Mouse (Mus musculus) T-helper 1 cell (primary cell): ENCODE results near the gene Olfr1006.
"Not testable (repeated sequence)": the region's sequence is repeated elsewhere in the genome, so short reads cannot be mapped to it uniquely, and the experiment has no call there.

ENCODE experiments used
- in situ Hi-C: fragments of 300-600 bp; cut with MboI, MseI; formaldehyde crosslinking; loops from one replicate; pipeline ENCODE4 v1.15.1; 2025; ENCODE audit warnings: high pct_unique_total_duplicates

The Olfr1006 gene

GRCm38 (mm10) chr2:85678667-85679066 is at the start of gene Olfr1006:
TSS of gene Olfr1006 (minus strand) at chr2:85678767.
- in situ Hi-C loops: no loop called here

GRCm38 (mm10) chr2:85725793-85726192 is 47.2 kb upstream of the Olfr1006 start:
- in situ Hi-C loops: no loop called here

DNA sequence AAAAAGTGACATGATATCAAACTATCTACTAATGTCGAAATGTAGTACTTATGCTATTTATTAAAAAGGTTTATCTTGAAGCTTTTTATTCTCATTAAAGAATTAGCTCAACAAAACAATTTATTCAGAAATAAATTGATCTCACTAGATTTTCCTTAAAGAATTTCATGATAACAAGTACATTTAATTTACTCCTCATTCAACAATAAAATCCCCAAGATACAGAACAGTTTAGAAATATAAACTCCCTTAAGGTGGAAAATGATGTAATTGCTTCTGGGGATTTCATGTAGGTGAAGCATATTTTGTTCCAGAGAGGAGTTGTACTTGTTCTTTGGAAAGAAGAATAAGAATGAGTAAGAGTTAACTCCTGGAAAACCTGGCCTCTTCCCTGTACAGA is 36.6 kb upstream of the Olfr1006 start, which contains the start of gene Olfr1009:
Gene Olfr1009 (plus strand): TSS at position 301 of the 400 bp plus-strand sequence.
- in situ Hi-C loops: no loop called here

DNA sequence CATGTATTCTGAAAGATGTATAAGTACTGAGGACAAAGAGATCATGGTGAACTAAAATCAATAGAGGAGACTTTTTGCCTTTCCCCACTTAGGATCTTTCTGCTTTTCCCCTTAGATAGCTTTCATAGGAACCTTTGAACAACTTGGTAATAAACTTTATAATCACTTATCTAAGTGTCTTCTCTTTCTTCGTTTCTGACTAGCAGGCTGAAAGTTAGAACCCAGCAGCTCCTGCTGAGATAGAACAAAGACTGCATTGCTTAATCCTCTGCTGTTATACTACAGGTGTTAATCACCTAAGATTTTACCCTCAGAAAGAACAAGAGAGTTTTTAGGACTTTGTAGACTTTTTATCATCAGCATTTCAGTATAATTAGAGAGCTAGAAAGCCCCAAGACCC is 32.6 kb upstream of the Olfr1006 start:
- in situ Hi-C loops: no loop called here

DNA sequence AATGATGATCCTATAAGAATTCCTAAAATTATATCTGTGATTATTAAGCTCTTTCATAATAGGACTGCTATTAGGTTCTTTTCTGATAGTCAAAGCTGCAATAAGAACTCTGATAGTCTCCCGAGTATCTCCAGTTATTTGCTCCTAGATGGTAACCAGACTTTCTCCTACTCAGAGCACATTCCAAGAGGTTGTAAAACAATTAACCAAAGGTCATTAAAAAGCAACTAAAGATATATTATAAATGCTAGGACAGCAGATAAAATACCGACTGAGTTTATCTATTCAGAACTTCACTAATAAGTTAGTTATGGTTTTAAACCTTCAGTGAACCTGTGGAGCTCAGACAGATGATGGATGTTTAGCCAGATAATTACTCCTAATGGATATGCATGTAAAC is 32.1 kb upstream of the Olfr1006 start:
- in situ Hi-C loops: not testable (repeated sequence)

DNA sequence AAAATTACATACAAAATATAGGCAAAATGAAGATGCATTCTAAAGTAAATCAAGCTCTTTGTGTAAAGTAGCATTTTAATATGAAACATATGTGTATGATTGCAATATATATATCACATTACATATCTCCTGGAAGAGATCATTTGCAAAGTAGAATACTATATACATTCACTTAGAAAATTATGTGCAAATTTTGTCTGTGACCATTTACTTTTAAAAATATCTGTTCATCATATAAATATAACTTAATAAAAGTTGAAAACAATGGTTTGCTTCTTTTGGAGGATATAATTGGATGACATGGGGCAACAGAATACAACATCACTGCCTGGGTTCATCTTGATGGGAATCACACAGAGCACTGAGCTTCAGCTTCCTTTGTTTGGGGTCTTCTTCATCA is 10.6 kb upstream of the Olfr1006 start, which contains the start of gene Olfr1008:
Gene Olfr1008 (plus strand): TSS at position 301 of the 400 bp plus-strand sequence.
- in situ Hi-C loops: no loop called here

GRCm38 (mm10) chr2:85664355-85664754 is 14.2 kb downstream of the Olfr1006 start, which contains the start of gene Olfr154:
TSS of gene Olfr154 (minus strand) at chr2:85664455.
- in situ Hi-C loops: not testable (repeated sequence)

- in situ Hi-C loops: no loop called here
Observed at GRCm38 (mm10) chr2:85650604-85651003, 28.0 kb downstream of the Olfr1006 start, which contains the start of gene Olfr1002. TSS of gene Olfr1002 (minus strand) at chr2:85650704.
